Mouse (Mus musculus) frontal cortex, postnatal 14 days (tissue): ENCODE results near the gene Schip1.

Experiments used
- DNase-seq, 2 experiments: peaks; one replicate each; pipeline ENCODE4 v3.0.0; 2022; ENCODE audit warnings: low spot score in 2 of 2

Schip1 gene

DNA sequence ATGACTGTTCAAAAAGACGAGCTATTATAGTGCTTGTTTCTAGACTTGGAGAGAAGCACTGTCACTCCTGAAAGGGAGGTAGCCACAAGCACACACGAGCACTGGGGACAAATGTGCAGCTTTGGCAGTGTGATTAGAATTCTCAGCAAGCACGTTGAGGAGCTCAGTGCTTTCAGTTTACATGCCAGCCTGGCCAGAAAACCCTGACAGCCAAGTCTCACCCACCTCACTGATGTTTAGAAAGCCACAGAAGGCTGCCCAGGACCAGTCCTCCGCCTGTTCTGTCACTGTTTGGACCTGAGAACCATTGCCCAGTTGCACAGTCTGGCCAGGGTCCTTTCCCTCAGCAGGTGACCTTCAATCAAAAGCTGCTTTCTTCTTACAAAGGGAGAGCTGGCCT, 595.9 kb downstream of the Schip1 start:
- no peak for DNase-seq

GRCm38 (mm10) chr3:68662386-68662785, 597.8 kb downstream of the Schip1 start:
- DNase-seq, result no peak

GRCm38 (mm10) chr3:68664337-68664736, 599.7 kb downstream of the Schip1 start:
- DNase-seq, result no peak

DNA sequence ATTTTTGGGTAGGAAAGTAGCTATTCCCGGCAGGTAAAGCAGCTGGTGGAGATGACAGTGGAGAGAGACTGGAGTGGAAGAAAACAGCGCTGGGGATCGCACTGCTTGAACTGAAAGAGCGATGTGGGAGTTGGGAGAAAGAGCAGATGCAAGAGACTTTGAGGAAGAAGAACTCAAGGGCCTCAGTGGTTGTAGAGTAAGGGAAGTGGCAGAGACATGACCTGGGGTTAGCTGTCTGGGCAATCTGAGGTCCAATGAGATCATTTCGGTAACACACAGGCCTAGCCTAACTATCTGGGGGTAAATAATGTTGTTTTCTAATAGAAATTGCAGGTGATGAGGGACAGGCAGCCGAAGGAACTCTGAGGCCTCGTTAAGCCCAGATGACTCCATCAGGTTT, 601.8 kb downstream of the Schip1 start:
- DNase-seq, result no peak

- no peak for DNase-seq
Observed at GRCm38 (mm10) chr3:68667852-68668251, 603.2 kb downstream of the Schip1 start.

DNA sequence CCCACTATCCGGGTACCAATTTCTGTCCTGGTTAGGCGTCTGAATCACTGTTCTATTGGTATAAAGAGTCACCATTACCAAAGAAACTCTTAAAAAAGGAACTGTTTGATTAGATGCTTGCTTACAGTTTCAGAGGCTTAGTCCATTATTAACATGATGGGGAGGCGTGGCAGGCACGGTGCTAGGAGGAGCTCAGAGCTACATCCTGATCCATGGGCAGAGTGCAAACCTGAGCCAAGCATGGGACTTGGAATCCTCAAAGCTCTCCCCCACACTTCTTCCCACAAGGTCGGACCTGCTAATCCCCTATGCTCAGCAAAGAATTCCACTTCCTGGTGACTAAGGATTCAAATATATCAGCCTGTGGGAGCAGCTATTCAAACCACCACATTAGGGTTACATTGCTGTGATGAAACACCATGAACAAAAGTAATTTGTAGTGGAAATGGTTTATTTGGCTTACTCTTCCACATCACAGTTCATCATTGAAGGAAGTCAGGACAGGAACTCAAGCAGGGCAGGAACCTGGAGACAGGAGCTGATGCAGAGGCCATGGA, 604.9 kb downstream of the Schip1 start:
- no peak for DNase-seq

GRCm38 (mm10) chr3:68674721-68675120, 610.1 kb downstream of the Schip1 start:
- no peak for DNase-seq

DNA sequence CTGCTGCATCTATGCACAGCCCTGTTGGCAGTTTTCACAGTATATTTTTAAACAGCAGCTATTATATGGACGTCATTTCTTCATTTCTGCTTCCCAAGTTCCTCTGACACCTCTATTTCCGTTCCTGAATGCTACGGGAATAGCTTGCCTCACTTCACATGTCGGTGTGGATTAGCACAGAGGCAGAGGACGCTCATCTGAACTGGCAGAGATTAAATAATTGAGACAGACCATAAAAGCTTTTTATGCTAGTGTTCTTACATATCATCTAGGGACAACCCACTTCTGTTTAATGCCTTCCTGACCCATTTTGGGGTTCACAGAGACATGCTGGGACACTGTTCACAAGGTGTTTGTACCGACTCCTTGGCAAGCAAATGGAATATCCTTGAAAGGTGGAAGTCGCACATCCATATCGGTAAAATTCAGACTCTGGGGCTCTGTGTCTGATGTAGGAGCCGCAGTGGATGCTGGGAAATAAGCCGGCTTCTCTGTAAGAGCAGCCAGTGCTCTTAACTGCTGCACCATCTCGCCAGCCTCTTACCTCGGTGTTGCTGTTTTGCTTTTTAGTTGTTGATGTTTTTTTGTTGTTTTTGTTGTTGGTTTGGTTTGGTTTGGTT, 610.7 kb downstream of the Schip1 start:
- peak in 1 of 2 experiments; percentile 19 for DNase-seq
